Mouse (Mus musculus): ENCODE data around the gene Hcrt. TPM values are rescaled to one million over a fixed set of nuclear protein-coding genes. Genes with fewer than 3 reads are reported as not detected.

Hcrt gene
- polyA plus RNA-seq, 1 experiment from 2014 or later = not detected

DNA sequence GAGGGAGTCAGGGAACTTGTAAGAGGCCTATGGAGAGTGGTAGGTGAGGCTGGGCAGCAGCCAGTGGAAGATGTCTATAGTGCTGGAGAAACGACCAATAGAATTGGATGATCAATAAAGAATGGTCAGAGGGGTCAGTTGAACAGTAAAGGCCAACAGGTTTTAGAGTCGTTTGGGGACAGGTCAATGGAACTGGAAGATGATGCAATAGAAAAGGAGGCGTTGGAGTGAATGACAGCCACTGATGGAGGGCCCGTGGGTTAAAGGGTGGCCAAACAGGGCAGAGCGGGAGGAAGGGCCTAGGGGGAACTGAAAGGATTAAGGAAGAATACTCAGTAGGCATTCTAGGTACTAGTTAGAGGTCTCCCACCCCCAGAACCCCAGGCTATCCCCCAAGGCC is 15.6 kb downstream of the Hcrt start:
- Histone ChIP-seq H3K36me3 (no peaks in the 10 kb centered on the region), H3K27me3 (peaks cover 33% of the 10 kb centered on the region), H3K27ac (no peak overlapping the region), H3K4me3 (replicated peaks) (no peak overlapping the region), H3K9ac (no peak overlapping the region), H3K9me3 (replicated peaks) (no peaks in the 10 kb centered on the region), H3K4me1 (0 out of 2 replicates have a peak, but pooled peaks cover 6% of the 10 kb centered on the region), H3K4me2 (no peak overlapping the region)
- WGBS = 63% methylated on average over 5 of the region's 5 CpGs
- no peak for ATAC-seq (replicated peaks; ENCODE audit: low FRiP score)

DNA sequence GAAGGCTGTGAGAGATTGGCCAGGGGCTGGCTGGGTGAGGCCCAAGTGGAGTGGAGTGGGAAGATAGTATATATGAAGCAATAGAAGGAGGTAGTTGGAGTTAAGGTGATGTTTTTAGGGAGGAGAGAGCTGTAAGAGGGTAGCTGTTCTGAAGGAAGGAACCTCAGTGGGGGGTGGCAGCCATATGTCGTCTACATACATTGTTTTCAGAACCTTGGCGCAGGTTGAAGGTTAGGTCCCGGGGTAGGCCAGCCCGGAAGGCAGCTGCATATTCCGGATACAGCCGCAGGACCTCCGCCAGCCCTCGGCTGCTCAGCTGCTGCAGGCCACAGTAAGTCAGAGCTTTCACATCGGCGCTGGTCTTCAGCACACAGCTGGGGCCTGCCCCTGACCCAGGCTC is 16.2 kb downstream of the Hcrt start:
- no peak for ATAC-seq (replicated peaks; ENCODE audit: low FRiP score)

DNA sequence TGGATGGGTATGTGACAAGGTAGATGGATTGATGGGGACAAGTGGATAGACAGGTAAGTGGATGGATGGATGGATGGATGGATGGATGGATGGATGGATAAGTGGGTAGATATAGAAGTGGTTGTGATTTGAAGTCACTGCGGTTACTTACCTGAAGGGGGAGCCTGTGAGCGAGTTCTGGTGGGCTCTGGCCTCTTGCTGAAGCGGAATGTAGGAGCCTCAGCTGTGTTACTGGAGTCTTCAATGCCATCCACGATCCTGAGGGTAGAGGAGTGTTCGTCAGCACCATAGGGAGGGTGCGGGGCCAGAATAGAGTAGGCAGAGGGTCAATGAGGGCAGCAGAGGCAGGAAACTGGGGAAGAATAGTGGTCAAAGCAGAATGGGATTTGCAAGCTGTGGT is 17.6 kb downstream of the Hcrt start:
- Histone ChIP-seq H3K27me3 (peaks cover 27% of the 10 kb centered on the region), H3K4me1 (0 out of 2 replicates have a peak, but pooled peaks cover 3% of the 10 kb centered on the region), H3K9ac (no peak overlapping the region), H3K4me3 (replicated peaks) (no peak overlapping the region), H3K9me3 (replicated peaks) (no peaks in the 10 kb centered on the region), H3K36me3 (no peaks in the 10 kb centered on the region), H3K27ac (no peak overlapping the region), H3K4me2 (no peak overlapping the region)
- no peak for ATAC-seq (replicated peaks; ENCODE audit: low FRiP score)
- 10% methylated on average over 6 of the region's 6 CpGs for WGBS

More for the DNA sequence above, 16.2 kb downstream of the Hcrt start:
- 83% methylated on average over 10 of the region's 10 CpGs for WGBS
- Histone ChIP-seq H3K4me3 (replicated peaks) (no peak overlapping the region), H3K4me2 (no peak overlapping the region), H3K9ac (no peak overlapping the region), H3K27ac (no peak overlapping the region), H3K4me1 (0 out of 2 replicates have a peak, but pooled peaks cover 3% of the 10 kb centered on the region), H3K27me3 (peaks cover 29% of the 10 kb centered on the region), H3K9me3 (replicated peaks) (no peaks in the 10 kb centered on the region), H3K36me3 (no peaks in the 10 kb centered on the region)

DNA sequence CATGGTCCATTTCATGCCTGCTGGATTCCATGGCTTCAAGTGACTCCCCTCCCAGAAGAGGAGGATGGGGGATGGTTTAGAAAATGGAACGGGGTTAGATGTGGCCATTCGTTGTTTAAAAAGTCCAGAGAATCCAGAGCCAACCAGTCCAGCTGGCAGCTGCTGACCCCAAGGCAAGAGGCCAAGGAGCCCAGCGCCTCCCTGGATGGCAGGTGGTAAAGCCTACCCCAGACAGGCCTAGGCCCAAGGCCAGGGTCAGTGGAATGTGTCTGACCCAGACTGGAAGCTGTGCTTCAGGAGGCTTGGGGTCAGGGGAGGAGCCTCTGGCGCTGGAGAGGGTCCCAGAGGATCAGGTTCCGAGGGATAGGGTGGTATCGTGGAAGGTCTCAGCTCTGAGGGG is 21.4 kb downstream of the Hcrt start:
- ATAC-seq (replicated peaks; ENCODE audit: low FRiP score) = no peak
- Histone ChIP-seq H3K27me3 (no peaks in the 10 kb centered on the region), H3K27ac (no peak overlapping the region), H3K4me2 (no peak overlapping the region), H3K4me1 (peaks cover 15% of the 10 kb centered on the region), H3K9me3 (replicated peaks) (no peaks in the 10 kb centered on the region), H3K36me3 (no peaks in the 10 kb centered on the region), H3K9ac (no peak overlapping the region), H3K4me3 (replicated peaks) (no peak overlapping the region)
- 52% methylated on average over 6 of the region's 6 CpGs for WGBS

DNA sequence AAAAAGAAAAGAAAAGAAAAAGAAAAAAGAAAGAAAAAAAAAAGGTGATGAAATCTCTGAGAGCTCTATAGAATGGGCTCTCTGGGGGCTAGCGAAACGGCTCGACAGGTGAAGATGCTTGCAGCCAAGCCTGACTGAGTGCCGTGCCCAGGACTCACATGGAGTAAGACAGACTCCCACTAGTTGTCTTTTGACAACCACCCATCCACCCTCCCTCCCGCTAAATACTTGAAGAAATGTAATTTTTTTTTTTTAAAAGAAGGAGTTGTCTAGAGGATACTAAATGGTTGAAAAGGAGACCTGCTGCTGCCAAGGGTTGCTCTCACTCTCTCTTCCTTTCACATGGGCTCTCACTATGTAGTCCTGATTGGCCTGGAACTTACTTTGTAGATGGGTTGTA is 24.0 kb downstream of the Hcrt start:
- H3K27me3 ChIP-seq = no peaks in the 10 kb centered on the region

DNA sequence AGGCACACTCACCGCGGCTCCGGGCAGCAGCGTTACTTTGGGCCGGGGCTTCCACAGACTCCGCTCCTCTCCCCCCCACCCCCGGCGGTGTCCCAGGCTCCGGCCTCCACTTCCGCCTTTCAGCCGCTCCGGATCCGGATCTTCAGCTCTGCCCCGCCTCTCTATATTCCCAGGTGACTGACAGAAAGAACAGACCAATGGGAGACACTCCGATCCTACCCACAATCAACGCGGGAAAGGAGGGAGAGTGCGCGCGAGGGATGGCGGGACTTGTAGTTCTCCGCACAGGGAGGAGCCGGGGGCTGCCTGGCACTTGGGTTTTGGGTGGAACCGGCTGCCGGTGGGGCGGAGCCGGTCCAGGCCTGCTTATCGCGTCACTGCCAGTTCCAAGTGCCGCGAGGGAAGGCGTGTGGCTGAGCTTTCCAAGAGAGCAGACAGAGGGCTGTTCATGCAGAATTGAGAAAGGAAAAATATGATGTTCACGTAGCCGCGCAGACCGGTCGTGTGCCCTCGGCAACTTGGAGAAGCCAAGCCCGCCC is 24.6 kb downstream of the Hcrt start, which contains the start of gene Rab5c:
TSS of gene Rab5c (minus strand) at position 150 of the 539 bp plus-strand sequence.
- H3K9ac ChIP-seq = peak within 1 kb of the TSS; percentile 76
- ATAC-seq (replicated peaks; ENCODE audit: low FRiP score) = peak; percentile 100
- H3K27me3 ChIP-seq = no peaks in the 10 kb centered on the region
- peak within 1 kb of the TSS; percentile 65 for H3K4me2 ChIP-seq
- WGBS = under 1% methylated on average over 39 of the region's 39 CpGs
- peaks cover 1% of the 10 kb centered on the region; the same call in 1 of the 2 replicates for H3K36me3 ChIP-seq
- peaks cover 26% of the 10 kb centered on the region for H3K4me1 ChIP-seq
- H3K4me3 ChIP-seq (replicated peaks) = peak within 1 kb of the TSS; percentile 67
- H3K9me3 ChIP-seq (replicated peaks) = no peaks in the 10 kb centered on the region
- H3K27ac ChIP-seq = peak within 1 kb of the TSS; percentile 38

More for the DNA sequence above, 24.0 kb downstream of the Hcrt start:
- peak overlapping the region; percentile 18; the same call in 1 of the 2 replicates for H3K9ac ChIP-seq
- H3K4me3 ChIP-seq (replicated peaks) = peak overlapping the region; percentile 67
- peaks cover 26% of the 10 kb centered on the region for H3K4me1 ChIP-seq
- peak overlapping the region; percentile 65 for H3K4me2 ChIP-seq
- H3K9me3 ChIP-seq (replicated peaks) = no peaks in the 10 kb centered on the region
- 17% methylated on average over 5 of the region's 5 CpGs for whole genome bisulfite sequencing
- H3K27ac ChIP-seq = no peak overlapping the region
- ATAC-seq (replicated peaks; ENCODE audit: low FRiP score) = no peak; the same call in 1 of the 2 replicates
- H3K36me3 ChIP-seq = no peaks in the 10 kb centered on the region

- WGBS = 2% methylated on average over 13 of the region's 13 CpGs
These were observed 25.5 kb downstream of the Hcrt start for GRCm38 (mm10) chr11:100737105-100737733.

DNA sequence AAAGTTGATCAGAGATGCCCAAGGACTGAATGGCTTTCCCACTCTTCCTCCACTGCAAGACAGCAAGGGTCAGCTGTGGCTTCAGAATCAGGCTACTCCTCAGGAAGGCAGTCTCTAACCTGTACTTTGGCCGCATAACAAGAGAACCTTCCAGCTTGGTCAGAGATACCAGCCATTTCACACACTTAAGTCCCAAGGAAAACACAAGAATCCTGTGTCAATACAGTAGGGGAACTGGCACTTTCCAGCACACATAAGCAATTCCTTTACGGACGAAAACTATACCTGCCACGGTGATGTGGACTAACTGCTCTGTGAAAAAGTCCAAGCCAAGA is 26.0 kb downstream of the Hcrt start:
- Histone ChIP-seq H3K27ac (peak overlapping the region; percentile 38; the same call in 1 of the 2 replicates), H3K27me3 (no peaks in the 10 kb centered on the region)

More at GRCm38 (mm10) chr11:100737105-100737733, 25.5 kb downstream of the Hcrt start:
- Histone ChIP-seq H3K9ac (peak overlapping the region; percentile 76), H3K4me1 (peaks cover 26% of the 10 kb centered on the region), H3K4me3 (replicated peaks) (peak overlapping the region; percentile 67), H3K9me3 (replicated peaks) (no peaks in the 10 kb centered on the region), H3K27ac (peak overlapping the region; percentile 38), H3K27me3 (no peaks in the 10 kb centered on the region), H3K36me3 (peaks cover 7% of the 10 kb centered on the region; the same call in 1 of the 2 replicates), H3K4me2 (peak overlapping the region; percentile 65)
- no peak for ATAC-seq (replicated peaks; ENCODE audit: low FRiP score)

GRCm38 (mm10) chr11:100735954-100736745 is 26.6 kb downstream of the Hcrt start:
- Histone ChIP-seq H3K27ac (no peak overlapping the region), H3K27me3 (no peaks in the 10 kb centered on the region), H3K4me1 (peaks cover 26% of the 10 kb centered on the region), H3K36me3 (peaks cover 7% of the 10 kb centered on the region; the same call in 1 of the 2 replicates), H3K9me3 (replicated peaks) (no peaks in the 10 kb centered on the region), H3K9ac (0 out of 2 replicates have a peak overlapping the region, but pooled peaks have one; percentile 9), H3K4me3 (replicated peaks) (peak overlapping the region; percentile 67), H3K4me2 (peak overlapping the region; percentile 65)
- no peak for ATAC-seq (replicated peaks; ENCODE audit: low FRiP score)
- WGBS = 72% methylated on average over 14 of the region's 14 CpGs

More for the DNA sequence above, 26.0 kb downstream of the Hcrt start:
- H3K4me2 ChIP-seq = peak overlapping the region; percentile 65
- H3K9ac ChIP-seq = peak overlapping the region; percentile 76; the same call in 1 of the 2 replicates
- WGBS = 73% methylated on average over 4 of the region's 4 CpGs
- no peak for ATAC-seq (replicated peaks; ENCODE audit: low FRiP score)
- peak overlapping the region; percentile 67 for H3K4me3 ChIP-seq (replicated peaks)
- H3K36me3 ChIP-seq = peaks cover 7% of the 10 kb centered on the region; the same call in 1 of the 2 replicates
- no peaks in the 10 kb centered on the region for H3K9me3 ChIP-seq (replicated peaks)
- peaks cover 26% of the 10 kb centered on the region for H3K4me1 ChIP-seq

DNA sequence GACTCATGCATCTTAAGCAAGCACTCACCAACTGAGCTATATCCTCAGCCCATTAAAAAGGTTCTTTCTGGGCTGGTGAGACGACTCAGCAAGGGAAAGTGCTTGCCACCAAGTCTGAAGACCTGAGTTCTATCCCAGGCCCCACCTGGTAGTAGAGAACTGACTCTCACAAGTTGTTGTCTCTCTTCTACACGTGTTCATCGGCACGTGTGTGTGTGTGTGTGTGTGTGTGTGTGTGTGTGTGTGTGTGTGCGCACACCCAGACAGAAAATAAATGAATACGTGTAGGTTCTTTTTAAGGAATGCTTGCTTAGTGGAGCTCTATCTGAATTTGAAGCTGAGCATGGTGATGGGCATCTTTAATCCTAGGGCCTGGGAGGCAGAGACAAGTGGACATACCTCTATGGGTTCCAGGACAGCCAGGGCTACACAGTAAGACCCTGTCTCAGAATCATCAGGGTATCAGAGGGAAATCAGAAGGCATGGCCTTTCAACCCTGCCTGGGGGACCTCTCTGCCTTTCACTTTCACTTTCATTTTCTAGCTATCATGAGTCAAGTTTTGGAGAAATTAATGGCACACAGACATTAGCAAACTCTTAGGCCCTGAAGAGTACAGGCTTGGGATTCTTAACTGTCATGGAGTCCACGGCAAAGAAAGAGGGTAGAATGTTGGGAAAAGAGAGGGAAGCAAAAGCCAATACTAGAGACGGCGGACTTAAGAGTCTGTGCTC is 27.4 kb downstream of the Hcrt start:
- no peak overlapping the region for H3K27ac ChIP-seq
- H3K4me2 ChIP-seq = peak overlapping the region; percentile 65; the same call in 1 of the 2 replicates
- H3K36me3 ChIP-seq = peaks cover 7% of the 10 kb centered on the region; the same call in 1 of the 2 replicates
- H3K27me3 ChIP-seq = no peaks in the 10 kb centered on the region
- 90% methylated on average over 9 of the region's 9 CpGs for WGBS
- peak overlapping the region; percentile 67 for H3K4me3 ChIP-seq (replicated peaks)
- H3K9ac ChIP-seq = 0 out of 2 replicates have a peak overlapping the region, but pooled peaks have one; percentile 9
- peaks cover 26% of the 10 kb centered on the region for H3K4me1 ChIP-seq
- no peaks in the 10 kb centered on the region for H3K9me3 ChIP-seq (replicated peaks)
- ATAC-seq (replicated peaks; ENCODE audit: low FRiP score) = no peak

GRCm38 (mm10) chr11:100730477-100731205 is 32.1 kb downstream of the Hcrt start:
- Histone ChIP-seq H3K4me3 (replicated peaks) (no peak overlapping the region), H3K9ac (no peak overlapping the region), H3K4me2 (no peak overlapping the region), H3K27me3 (no peaks in the 10 kb centered on the region), H3K9me3 (replicated peaks) (no peaks in the 10 kb centered on the region), H3K36me3 (peaks cover 24% of the 10 kb centered on the region; the same call in 1 of the 2 replicates), H3K4me1 (peaks cover 10% of the 10 kb centered on the region), H3K27ac (no peak overlapping the region)
- ATAC-seq (replicated peaks; ENCODE audit: low FRiP score) = no peak
- WGBS = 79% methylated on average over 6 of the region's 6 CpGs
